Mouse (Mus musculus) myocyte (in vitro differentiated cells): ENCODE measurements around the gene Gm12800. TPM values are rescaled to one million over a fixed set of nuclear protein-coding genes. Genes with fewer than 3 reads are reported as not detected.
"Not testable (repeated sequence)": the region's sequence is repeated elsewhere in the genome, so short reads cannot be mapped to it uniquely, and the experiment has no call there.

Experiments used
- H3K27me3 ChIP-seq: one replicate; pipeline ENCODE4 v1.6.1; 2011; ENCODE audit not compliant: control insufficient read depth, insufficient read depth, insufficient read length
- H3K36me3 ChIP-seq: one replicate; pipeline ENCODE4 v1.6.1; 2011; ENCODE audit not compliant: control insufficient read depth, insufficient read depth
- H3K4me2 ChIP-seq: one replicate; pipeline ENCODE4 v1.6.1; 2011; ENCODE audit warnings: low read depth, control low read depth
- H3K4me3 ChIP-seq: one replicate; pipeline ENCODE4 v1.5.1; 2011; ENCODE audit warnings: mild to moderate bottlenecking, control low read depth, moderate library complexity
- H3K79me2 ChIP-seq: one replicate; pipeline ENCODE4 v1.6.1; 2011; ENCODE audit not compliant: control insufficient read depth, insufficient read depth
- H3ac ChIP-seq: one replicate; pipeline ENCODE4 v1.6.1; 2011; ENCODE audit not compliant: control insufficient read depth, insufficient read length
- CEBPB ChIP-seq: IDR thresholded peaks from 2 replicates; pipeline ENCODE4 v1.6.1; 2011; ENCODE audit warnings: mild to moderate bottlenecking, moderate library complexity; ENCODE audit not compliant: poor library complexity, insufficient read depth, severe bottlenecking
- E2F4 ChIP-seq: IDR thresholded peaks from one replicate; pipeline ENCODE4 v1.6.1; 2011; ENCODE audit warnings: mild to moderate bottlenecking, control low read depth, moderate library complexity; ENCODE audit not compliant: insufficient read depth
- MAX ChIP-seq: IDR thresholded peaks from one replicate; pipeline ENCODE4 v1.6.1; 2011; ENCODE audit warnings: low read depth, mild to moderate bottlenecking, control low read depth
- MYOD1 ChIP-seq, 3 experiments: IDR thresholded peaks; one replicate each; pipeline ENCODE4 v1.6.1; 2011; ENCODE audit warnings: control low read depth in 2 of 3, low read depth in 2 of 3, mild to moderate bottlenecking in 2 of 3, moderate library complexity in 1 of 3; ENCODE audit not compliant: insufficient read length in 2 of 3, control insufficient read depth in 1 of 3
- MYOG ChIP-seq, 3 experiments: IDR thresholded peaks; one replicate each; pipeline ENCODE4 v1.6.1; 2011; ENCODE audit warnings: control low read depth in 2 of 3, low read depth in 2 of 3, mild to moderate bottlenecking in 2 of 3; ENCODE audit not compliant: insufficient read length in 2 of 3, control insufficient read depth in 1 of 3, insufficient read depth in 1 of 3
- POLR2A ChIP-seq: IDR thresholded peaks from one replicate; pipeline ENCODE4 v1.6.1; 2011; ENCODE audit warnings: low read depth, mild to moderate bottlenecking, control low read depth, moderate library complexity; ENCODE audit not compliant: insufficient read length
- POLR2AphosphoS2 ChIP-seq: IDR thresholded peaks from one replicate; pipeline ENCODE4 v1.6.1; 2011; ENCODE audit warnings: low read depth, control low read depth; ENCODE audit not compliant: insufficient read length
- REST ChIP-seq: IDR thresholded peaks from one replicate; pipeline ENCODE4 v1.6.1; 2011; ENCODE audit warnings: mild to moderate bottlenecking, control low read depth, moderate library complexity; ENCODE audit not compliant: insufficient read depth, insufficient read length
- SRF ChIP-seq: IDR thresholded peaks from one replicate; pipeline ENCODE4 v1.6.1; 2011; ENCODE audit warnings: low read depth; ENCODE audit not compliant: control insufficient read depth, insufficient read length
- TCF12 ChIP-seq: IDR thresholded peaks from one replicate; pipeline ENCODE4 v1.6.1; 2011; ENCODE audit warnings: mild to moderate bottlenecking, control low read depth; ENCODE audit not compliant: poor library complexity, insufficient read depth, severe bottlenecking
- TCF3 ChIP-seq: IDR thresholded peaks from one replicate; pipeline ENCODE4 v1.6.1; 2011; ENCODE audit warnings: low read depth, control low read depth; ENCODE audit not compliant: insufficient read length
- USF1 ChIP-seq: IDR thresholded peaks from one replicate; pipeline ENCODE4 v1.6.1; 2011; ENCODE audit warnings: low read depth, mild to moderate bottlenecking, control low read depth, moderate library complexity
- polyA plus RNA-seq: library from polyadenylated mRNA; unstranded; fragments of >200 nt; fragmentation: generic; extraction: Trizol; gene quantifications from one replicate; pipeline ENCODE4 v1.2.1, GENCODE M21; 2012; ENCODE audit warnings: missing spikeins

Gene Gm12800
- polyA plus RNA-seq: not detected

DNA sequence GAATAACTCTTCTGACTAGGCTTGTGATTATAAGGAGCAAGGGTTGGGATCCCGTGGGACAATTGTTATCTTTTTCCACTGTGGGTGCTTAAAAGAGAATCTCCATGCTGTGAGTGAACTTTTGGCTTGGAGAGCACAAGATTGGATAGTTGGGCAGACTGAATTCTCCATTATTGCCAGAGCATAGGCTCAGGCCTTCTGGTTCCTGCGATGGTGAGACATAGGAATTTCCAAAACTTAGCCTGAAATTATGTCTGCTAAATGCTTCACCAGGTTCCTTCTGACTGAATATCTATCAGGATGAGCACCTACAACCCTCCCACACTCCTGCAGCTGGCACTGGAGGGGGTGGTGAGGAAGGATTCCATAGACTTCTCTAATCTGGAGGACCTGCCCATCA is at the start of gene Gm12800:
Gene Gm12800 (plus strand): TSS at position 301 of the 400 bp plus-strand sequence.
- H3K4me3 ChIP-seq, H3K79me2 ChIP-seq, H3K4me2 ChIP-seq, H3ac ChIP-seq, H3K27me3 ChIP-seq, H3K36me3 ChIP-seq: not testable (repeated sequence)

DNA sequence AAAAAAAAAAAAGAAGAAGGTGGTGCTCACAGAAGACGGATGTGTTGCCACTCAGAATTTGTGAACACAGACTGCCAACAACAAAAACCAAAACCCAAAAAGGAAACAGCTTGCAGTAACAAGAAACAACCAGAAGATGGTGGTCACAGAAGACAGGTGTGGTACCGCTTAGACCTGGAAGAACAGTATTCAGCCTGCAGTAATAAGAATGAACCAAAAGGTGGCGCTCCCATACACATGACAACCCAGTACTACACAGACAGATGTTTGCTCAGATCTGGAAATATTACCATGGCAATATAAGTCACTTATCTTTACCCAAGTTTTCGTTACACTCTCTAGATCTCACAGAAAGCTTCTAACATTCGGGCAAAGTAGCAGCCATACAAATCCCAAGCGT is 48.0 kb upstream of the Gm12800 start:
- Histone ChIP-seq H3K27me3 (no peaks in the 10 kb centered on the region), H3K4me3 (no peak overlapping the region), H3K79me2 (no peaks in the 10 kb centered on the region), H3K36me3 (no peaks in the 10 kb centered on the region), H3ac (no peak overlapping the region), H3K4me2 (no peak overlapping the region)
- TF ChIP-seq MYOD1 (IDR thresholded peaks at IDR 0.05; ENCODE audit: control insufficient read depth in 1 of 3, insufficient read length in 2 of 3, low read depth in 2 of 3) (no peak), MAX (no peak), POLR2A (no peak), REST (no peak), POLR2AphosphoS2 (no peak), E2F4 (no peak), USF1 (no peak), SRF (no peak), CEBPB (no peak), MYOG (IDR thresholded peaks at IDR 0.05; ENCODE audit: control insufficient read depth in 1 of 3, insufficient read depth in 1 of 3, insufficient read length in 2 of 3, low read depth in 2 of 3) (no peak), TCF3 (no peak), TCF12 (no peak)

GRCm38 (mm10) chr4:101862289-101862688 is 46.6 kb upstream of the Gm12800 start:
- Histone ChIP-seq H3K79me2 (no peaks in the 10 kb centered on the region), H3K36me3 (no peaks in the 10 kb centered on the region), H3K4me3 (no peak overlapping the region), H3ac (no peak overlapping the region), H3K4me2 (no peak overlapping the region), H3K27me3 (no peaks in the 10 kb centered on the region)
- TF ChIP-seq SRF (no peak), TCF12 (no peak), REST (no peak), POLR2AphosphoS2 (no peak)

DNA sequence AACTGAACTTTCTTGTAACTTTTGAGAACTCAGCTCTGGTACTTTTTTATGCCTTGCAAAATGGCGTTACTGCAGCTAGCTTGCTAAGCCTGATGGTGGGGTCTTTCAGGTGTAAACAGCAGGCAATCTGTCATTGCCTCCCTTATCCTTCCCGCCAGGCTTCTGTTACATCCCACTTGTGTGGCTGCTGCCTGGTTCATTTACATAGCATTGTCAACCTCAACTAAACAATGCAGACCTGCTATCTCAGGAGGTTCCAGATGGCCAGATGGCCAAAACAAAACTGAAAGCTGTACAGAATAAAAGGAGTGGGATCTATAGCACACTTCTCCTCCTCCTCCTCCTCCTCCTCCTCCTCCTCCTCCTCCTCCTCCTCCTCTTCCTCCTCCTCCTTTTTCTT is 36.9 kb upstream of the Gm12800 start:
- not testable (repeated sequence) for H3ac ChIP-seq, H3K79me2 ChIP-seq, H3K4me2 ChIP-seq, H3K4me3 ChIP-seq, H3K36me3 ChIP-seq, H3K27me3 ChIP-seq

DNA sequence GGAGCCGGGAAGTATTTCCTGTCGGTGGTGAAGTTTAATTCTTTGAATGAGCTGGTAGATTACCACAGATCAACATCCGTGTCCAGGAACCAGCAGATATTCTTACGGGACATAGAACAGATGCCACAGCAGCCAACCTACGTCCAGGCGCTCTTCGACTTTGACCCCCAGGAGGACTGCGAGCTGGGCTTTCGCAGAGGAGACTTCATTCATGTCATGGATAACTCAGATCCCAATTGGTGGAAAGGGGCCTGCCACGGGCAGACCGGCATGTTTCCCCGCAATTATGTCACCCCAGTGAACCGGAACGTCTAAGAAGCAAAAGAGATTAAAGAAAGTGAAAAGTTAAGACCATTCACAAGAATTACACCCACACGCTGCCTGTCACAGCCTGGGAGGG is 33.2 kb upstream of the Gm12800 start:
- H3K4me3 ChIP-seq, H3K4me2 ChIP-seq: not testable (repeated sequence)

GRCm38 (mm10) chr4:101883641-101884040 is 25.3 kb upstream of the Gm12800 start:
- Histone ChIP-seq H3K4me2 (no peak overlapping the region), H3K36me3 (no peaks in the 10 kb centered on the region), H3K27me3 (no peaks in the 10 kb centered on the region), H3K79me2 (no peaks in the 10 kb centered on the region), H3ac (no peak overlapping the region), H3K4me3 (no peak overlapping the region)
- TF ChIP-seq CEBPB (no peak), TCF12 (no peak), MYOD1 (IDR thresholded peaks at IDR 0.05; ENCODE audit: control insufficient read depth in 1 of 3, insufficient read length in 2 of 3, low read depth in 2 of 3) (no peak), POLR2A (no peak), USF1 (no peak), TCF3 (no peak), POLR2AphosphoS2 (no peak), MYOG (IDR thresholded peaks at IDR 0.05; ENCODE audit: control insufficient read depth in 1 of 3, insufficient read depth in 1 of 3, insufficient read length in 2 of 3, low read depth in 2 of 3) (no peak), MAX (no peak), SRF (no peak), REST (no peak)

More for the DNA sequence above, 33.2 kb upstream of the Gm12800 start:
- H3K27me3 ChIP-seq, H3K36me3 ChIP-seq, H3ac ChIP-seq, H3K79me2 ChIP-seq: not testable (repeated sequence)
